Mouse (Mus musculus) heart, adult 2 months (tissue): Measurements from ENCODE around the gene Nrg4. TPM values are rescaled to one million over a fixed set of nuclear protein-coding genes. Genes with fewer than 3 reads are reported as not detected.
A peak's percentile ranks its signal among the peaks of the same experiment; 100 is the strongest.

Source experiments
- DNase-seq, 2 experiments: peaks; one replicate each; pipeline ENCODE4 v3.0.0; 2021
- H3K27ac ChIP-seq: fragments of 200-600 bp; 2 replicates; pipeline ENCODE4 v1.8.1; 2022
- H3K27me3 ChIP-seq: fragments of 200-500 bp; 2 replicates; pipeline ENCODE4 v1.6.1; 2012; ENCODE audit warnings: mild to moderate bottlenecking, low read length, inconsistent platforms, mixed read lengths; ENCODE audit not compliant: control insufficient read depth, insufficient read depth
- H3K36me3 ChIP-seq: fragments of 200-500 bp; 2 replicates; pipeline ENCODE4 v1.6.1; 2012; ENCODE audit warnings: low read length, inconsistent platforms; ENCODE audit not compliant: control insufficient read depth, insufficient read depth
- H3K4me1 ChIP-seq: fragments of 200-500 bp; 2 replicates; pipeline ENCODE4 v1.6.1; 2011; ENCODE audit warnings: low read length; ENCODE audit not compliant: control insufficient read depth, insufficient read depth
- H3K4me3 ChIP-seq: fragments of 200-600 bp; 2 replicates; pipeline ENCODE4 v1.8.1; 2022
- H3K79me2 ChIP-seq: fragments of 200-500 bp; replicated peaks from 2 replicates; pipeline ENCODE4 v1.6.1; 2012; ENCODE audit warnings: mild to moderate bottlenecking, inconsistent platforms, low read length, moderate library complexity, mixed read lengths; ENCODE audit not compliant: control insufficient read depth, insufficient read depth
- H3K9ac ChIP-seq: fragments of 200-500 bp; 2 replicates; pipeline ENCODE4 v1.6.1; 2012; ENCODE audit warnings: low read depth, mild to moderate bottlenecking, control low read depth, inconsistent platforms, low read length, mixed read lengths
- CTCF ChIP-seq: fragments of 200-600 bp; IDR thresholded peaks from 2 replicates; pipeline ENCODE4 v1.8.1; 2022; ENCODE audit warnings: antibody characterized with exemption, mild to moderate bottlenecking, moderate library complexity
- EP300 ChIP-seq: fragments of 200-500 bp; IDR thresholded peaks from 2 replicates; pipeline ENCODE4 v1.6.1; 2011; ENCODE audit warnings: low read depth, low read length, control low read depth; ENCODE audit not compliant: insufficient read depth
- POLR2A ChIP-seq: fragments of 200-500 bp; IDR thresholded peaks from 2 replicates; pipeline ENCODE4 v1.6.1; 2011; ENCODE audit warnings: mild to moderate bottlenecking, low read depth, low read length, control low read depth; ENCODE audit not compliant: insufficient read depth
- WGBS: fragments of 180-500 bp; shearing (Covaris S2); methylation state at CpG from one replicate; pipeline ENCODE4 v1.1.7; 2018; 5-methylcytosine and 5-hydroxymethylcytosine counted together
- intact Hi-C: fragments of 180-260 bp; cut with DNase I; formaldehyde crosslinking; loops from one replicate; pipeline ENCODE4 v1.15.1; 2025
- polyA plus RNA-seq: library from polyadenylated mRNA; depleted of rRNA; stranded (reverse); fragments of >200 nt; gene quantifications from 2 replicates; pipeline ENCODE4 v1.2.3, GENCODE M21; 2012
- total RNA-seq, 2 experiments: library from RNA; stranded (reverse); gene quantifications; 2 replicates each; pipeline ENCODE4 v1.2.3; 2021

Nrg4 gene
- total and polyA plus RNA-seq, 3 experiments = 1.5 to 7.6 (median 2.3) TPM

- Histone ChIP-seq H3K27me3 (peaks cover 2% of the 10 kb centered on the region; the same call in 1 of the 2 replicates), H3K79me2 (no peaks in the 10 kb centered on the region), H3K4me1 (no peaks in the 10 kb centered on the region), H3K36me3 (no peaks in the 10 kb centered on the region), H3K4me3 (peak overlapping the region; percentile 60), H3K27ac (peak overlapping the region; percentile 61), H3K9ac (peak overlapping the region; percentile 90)
- DNase-seq = no peak
- TF ChIP-seq EP300 = no peak
- TF ChIP-seq CTCF = no peak
- TF ChIP-seq POLR2A = no peak
- WGBS = 18% methylated on average over 18 of the region's 18 CpGs
- intact Hi-C loops = loop anchor here (10.0 kb wide), 1 partner anchor 219 kb away; no protein-coding TSS in a partner anchor
Measured at GRCm38 (mm10) chr9:55325564-55326514, 805 bp downstream of the Nrg4 start.

GRCm38 (mm10) chr9:55325061-55325460 lies 1.6 kb downstream of the Nrg4 start:
- TF ChIP-seq CTCF (no peak), EP300 (no peak), POLR2A (no peak)
- peaks cover 2% of the 10 kb centered on the region; the same call in 1 of the 2 replicates for H3K27me3 ChIP-seq
- no peak overlapping the region for H3K27ac ChIP-seq
- WGBS = 50% methylated on average over 1 of the region's 1 CpGs
- H3K79me2 ChIP-seq = no peaks in the 10 kb centered on the region
- no peaks in the 10 kb centered on the region for H3K4me1 ChIP-seq
- intact Hi-C loops = loop anchor here (10.0 kb wide), 1 partner anchor 220 kb away; no protein-coding TSS in a partner anchor
- H3K4me3 ChIP-seq = no peak overlapping the region
- H3K36me3 ChIP-seq = no peaks in the 10 kb centered on the region
- no peak overlapping the region for H3K9ac ChIP-seq
- DNase-seq = no peak

GRCm38 (mm10) chr9:55324516-55324915 lies 2.1 kb downstream of the Nrg4 start:
- TF ChIP-seq CTCF (peak; percentile 30), EP300 (no peak), POLR2A (no peak)

GRCm38 (mm10) chr9:55324085-55324484 lies 2.6 kb downstream of the Nrg4 start:
- Histone ChIP-seq H3K36me3 (no peaks in the 10 kb centered on the region), H3K27ac (no peak overlapping the region), H3K27me3 (peaks cover 2% of the 10 kb centered on the region; the same call in 1 of the 2 replicates), H3K9ac (no peak overlapping the region), H3K4me3 (no peak overlapping the region), H3K4me1 (no peaks in the 10 kb centered on the region), H3K79me2 (no peaks in the 10 kb centered on the region)
- 57% methylated on average over 8 of the region's 8 CpGs for WGBS
- intact Hi-C loops = loop anchor here (10.0 kb wide), 1 partner anchor 221 kb away; no protein-coding TSS in a partner anchor
- TF ChIP-seq POLR2A (no peak), CTCF (no peak), EP300 (no peak)
- no peak for DNase-seq

More at GRCm38 (mm10) chr9:55324516-55324915, 2.1 kb downstream of the Nrg4 start:
- no peak overlapping the region for H3K27ac ChIP-seq
- no peaks in the 10 kb centered on the region for H3K4me1 ChIP-seq
- no peak overlapping the region for H3K4me3 ChIP-seq
- intact Hi-C loops = loop anchor here (10.0 kb wide), 1 partner anchor 220 kb away; no protein-coding TSS in a partner anchor
- 54% methylated on average over 10 of the region's 10 CpGs for WGBS
- no peaks in the 10 kb centered on the region for H3K36me3 ChIP-seq
- no peak for DNase-seq
- H3K79me2 ChIP-seq = no peaks in the 10 kb centered on the region
- H3K9ac ChIP-seq = no peak overlapping the region
- peaks cover 2% of the 10 kb centered on the region; the same call in 1 of the 2 replicates for H3K27me3 ChIP-seq

GRCm38 (mm10) chr9:55322641-55323040 lies 4.0 kb downstream of the Nrg4 start:
- TF ChIP-seq EP300 (no peak), CTCF (no peak), POLR2A (no peak)
- WGBS = 49% methylated on average over 1 of the region's 1 CpGs
- H3K27ac ChIP-seq = no peak overlapping the region
- peaks cover 2% of the 10 kb centered on the region; the same call in 1 of the 2 replicates for H3K27me3 ChIP-seq
- no peaks in the 10 kb centered on the region for H3K79me2 ChIP-seq
- H3K9ac ChIP-seq = no peak overlapping the region
- H3K4me1 ChIP-seq = no peaks in the 10 kb centered on the region
- H3K36me3 ChIP-seq = no peaks in the 10 kb centered on the region
- H3K4me3 ChIP-seq = no peak overlapping the region
- intact Hi-C loops = loop anchor here (10.0 kb wide), 1 partner anchor 222 kb away; no protein-coding TSS in a partner anchor
- no peak for DNase-seq
